Mouse (Mus musculus) adrenal gland, postnatal 10 days (tissue): Measurements from ENCODE around the gene Tra2a. TPM values are rescaled to one million over a fixed set of nuclear protein-coding genes. Genes with fewer than 3 reads are reported as not detected.
"Not testable (repeated sequence)": the region's sequence is repeated elsewhere in the genome, so short reads cannot be mapped to it uniquely, and the experiment has no call there.

Experiments
- DNase-seq: peaks from one replicate; pipeline ENCODE4 v3.0.0; 2021; ENCODE audit warnings: mixed read lengths
- long read RNA-seq, 2 experiments: library from polyadenylated mRNA; stranded (forward); transcript quantifications; one replicate each; pipeline ENCODE4 v2.0.0; 2021
- total RNA-seq, 2 experiments: library from RNA; stranded (reverse); gene quantifications; 2 replicates each; pipeline ENCODE4 v1.2.3; 2021

Gene Tra2a
- 10 to 100 TPM; 47.8 to 51.1 TPM for total RNA-seq
- long read RNA-seq, experiment 1, transcript Tra2a-203 (1 exons, 3,788 nt), result minor isoform, 6 of 35 reads
- long read RNA-seq, experiment 1, transcript Tra2a-201 (8 exons, 1,799 nt), result major isoform, 22 of 35 reads
- long read RNA-seq, experiment 1, partial matches to known transcripts, result 2 of 35 reads
- long read RNA-seq, experiment 1, other reads (novel, unspliced or antisense), result 4 of 35 reads
- long read RNA-seq, experiment 2, partial matches to known transcripts, result 0 of 1 reads
- long read RNA-seq, experiment 2, other reads (novel, unspliced or antisense), result 0 of 1 reads

DNA sequence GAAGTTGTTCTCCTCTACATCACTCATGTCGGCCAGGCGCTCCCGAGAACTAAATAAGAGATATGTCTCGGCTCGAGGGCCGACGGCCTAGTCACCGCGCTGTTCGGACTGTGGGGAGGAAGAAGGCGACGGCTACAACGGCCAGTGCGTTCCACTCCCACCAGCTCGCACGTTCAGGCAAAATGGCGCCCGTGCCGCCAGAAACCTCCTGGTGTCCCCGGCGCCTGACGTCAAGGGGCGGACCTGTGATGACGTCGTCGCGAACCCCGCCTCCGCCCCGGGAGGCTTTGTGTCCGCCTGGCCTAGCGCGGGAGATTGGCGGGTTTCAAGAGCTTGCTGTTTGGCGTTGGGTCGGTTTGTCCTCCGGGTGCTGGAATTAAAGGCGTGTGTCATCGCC lies at the start of gene Tra2a:
Gene Tra2a (minus strand): TSS at position 187 of the 397 bp plus-strand sequence.
- peak; percentile 99 for DNase-seq

DNA sequence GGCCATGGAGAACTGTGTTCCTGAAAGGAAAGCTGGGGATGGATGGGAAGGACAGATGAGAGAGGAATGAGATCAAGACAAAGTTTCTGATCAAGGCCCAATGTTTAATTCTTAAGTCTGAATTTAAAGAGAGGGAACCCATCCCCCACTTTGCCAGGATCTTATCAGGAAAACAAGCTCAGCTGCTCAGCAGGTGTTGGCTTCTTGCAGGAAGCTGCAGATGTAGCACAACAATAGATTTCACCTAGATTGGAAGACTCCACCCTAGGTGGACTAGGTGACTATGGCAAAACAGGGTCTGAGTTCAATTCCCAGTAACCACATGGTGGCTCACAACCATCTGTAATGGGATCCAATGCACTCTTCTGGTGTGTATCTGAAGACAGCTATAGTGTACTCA lies 34.5 kb upstream of the Tra2a start:
- DNase-seq, result no peak

DNA sequence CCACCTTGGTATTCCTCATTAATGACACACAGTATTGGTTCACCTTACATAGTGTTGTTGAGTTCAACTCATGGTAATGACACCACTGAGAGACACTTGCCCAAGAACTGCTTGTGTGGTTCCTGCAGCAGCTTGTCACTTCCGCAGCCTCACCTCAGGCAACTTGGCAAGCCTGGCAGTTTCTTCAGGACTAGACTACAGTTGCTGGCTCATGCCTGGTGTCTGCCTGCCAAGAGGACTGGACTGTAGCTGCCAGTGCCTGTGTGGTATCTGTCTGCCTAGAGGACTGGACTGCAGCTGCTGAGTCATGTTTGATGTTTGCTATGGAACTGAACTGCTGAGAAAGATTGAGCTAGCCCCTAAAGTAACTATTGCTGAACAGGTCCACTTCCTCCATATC lies 18.3 kb upstream of the Tra2a start:
- peak; percentile 62 for DNase-seq

DNA sequence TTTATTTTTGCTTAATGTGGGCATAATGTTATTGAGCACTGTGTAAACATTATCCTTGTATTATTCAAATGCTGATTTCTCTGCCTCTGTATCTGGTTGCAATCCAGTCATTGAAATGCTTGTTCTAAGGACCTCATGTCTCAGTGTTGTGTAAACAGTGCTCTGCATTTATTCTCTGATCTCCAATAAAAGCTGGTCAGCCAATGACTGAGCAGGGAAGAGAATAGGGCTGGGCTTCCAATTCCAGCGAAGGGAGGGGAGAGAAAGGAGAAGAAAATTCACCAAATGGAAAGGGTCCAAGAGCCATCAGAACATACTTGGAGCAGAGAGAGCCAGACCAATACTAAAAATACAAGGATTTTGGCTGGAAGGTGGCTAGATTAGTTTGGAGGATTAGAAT lies 17.1 kb upstream of the Tra2a start:
- no peak for DNase-seq

DNA sequence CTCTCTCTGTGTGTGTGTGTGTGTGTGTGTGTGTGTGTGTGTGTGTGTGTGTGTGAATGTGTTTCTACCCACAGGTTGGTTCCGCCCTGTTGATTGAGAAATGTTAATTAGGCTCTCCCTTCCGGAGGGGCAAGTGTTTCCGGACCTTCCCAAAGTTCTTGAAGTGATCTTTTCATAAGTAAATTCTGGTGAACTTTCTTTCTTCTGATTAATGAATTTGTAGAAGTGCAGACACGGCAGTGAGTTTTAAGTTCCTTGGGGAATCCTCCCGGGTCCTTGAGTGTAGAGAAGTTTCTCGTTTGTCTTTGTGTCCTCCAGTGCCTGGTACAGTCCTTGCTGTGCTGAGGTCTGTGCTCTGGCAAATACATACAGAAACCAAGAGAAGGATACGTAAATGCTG lies 11.5 kb upstream of the Tra2a start:
- no peak for DNase-seq

DNA sequence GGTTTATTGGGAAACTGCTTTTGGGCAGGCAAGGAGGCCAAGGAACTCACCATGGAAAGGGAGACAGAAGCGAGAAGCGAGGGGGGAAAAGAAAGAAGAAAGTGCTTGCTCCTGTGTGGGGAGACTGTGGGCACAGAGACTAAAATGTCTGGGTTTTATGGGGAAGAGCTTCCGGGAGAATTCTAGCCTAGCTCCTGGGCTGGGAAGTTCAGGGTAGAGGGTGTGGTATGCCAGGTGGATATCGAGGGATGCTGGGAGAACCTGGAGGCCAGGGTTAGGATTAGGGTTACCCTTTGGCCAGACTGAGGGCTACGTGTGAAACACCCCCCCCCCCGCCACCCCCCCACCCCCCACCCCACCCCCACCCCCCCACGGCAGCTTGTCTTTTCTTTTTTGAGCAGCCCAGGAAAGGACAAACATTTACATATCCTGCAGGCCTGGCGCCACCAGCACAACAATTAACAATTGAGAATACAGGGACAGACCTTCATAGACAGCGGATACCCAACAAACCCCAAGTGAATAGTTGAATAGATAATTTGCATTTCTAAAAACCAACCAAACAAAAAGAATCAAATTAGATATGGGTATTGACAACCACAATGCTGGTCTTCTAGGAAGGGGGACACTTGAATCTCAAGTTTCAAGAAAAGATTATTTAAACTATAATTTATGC lies 10.7 kb upstream of the Tra2a start:
- no peak for DNase-seq

DNA sequence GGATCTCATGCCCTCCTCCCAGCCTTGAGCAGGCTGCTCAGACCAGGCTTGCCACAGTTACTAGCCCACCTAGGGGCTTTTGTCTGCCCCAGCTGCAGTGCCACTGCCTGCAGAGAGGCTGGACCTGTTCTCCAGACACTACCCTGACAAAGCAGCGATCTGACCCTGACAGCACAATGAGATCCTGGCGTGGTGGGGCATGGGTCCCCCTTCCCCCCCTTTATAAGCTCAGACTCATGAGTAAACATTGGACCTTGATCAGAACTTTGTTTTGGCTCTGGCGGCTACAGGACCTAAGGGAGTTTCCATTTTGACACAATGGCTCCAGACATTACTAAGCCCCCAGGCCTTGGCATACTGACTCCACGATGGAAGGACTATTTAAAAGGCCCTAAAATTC lies 10.1 kb upstream of the Tra2a start:
- no peak for DNase-seq

DNA sequence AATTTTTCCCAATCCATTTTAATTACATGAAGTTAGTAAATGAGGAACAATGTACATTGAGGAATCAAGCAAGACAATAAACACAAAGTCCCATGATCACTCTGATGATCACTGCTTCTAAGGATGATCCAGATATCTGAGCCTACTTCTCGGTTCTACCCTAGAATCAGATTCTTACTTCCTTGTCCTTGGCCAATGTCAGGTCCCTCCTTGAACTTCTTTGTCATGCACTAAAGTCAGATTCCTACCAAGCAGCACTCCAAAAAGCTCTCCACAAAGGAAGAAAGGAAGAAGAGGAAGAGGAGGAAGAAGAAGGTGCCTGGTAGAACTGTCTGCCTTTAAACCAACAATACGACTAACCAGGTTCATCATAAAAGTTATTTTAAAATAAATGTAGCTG lies 9.0 kb upstream of the Tra2a start:
- DNase-seq, result no peak

DNA sequence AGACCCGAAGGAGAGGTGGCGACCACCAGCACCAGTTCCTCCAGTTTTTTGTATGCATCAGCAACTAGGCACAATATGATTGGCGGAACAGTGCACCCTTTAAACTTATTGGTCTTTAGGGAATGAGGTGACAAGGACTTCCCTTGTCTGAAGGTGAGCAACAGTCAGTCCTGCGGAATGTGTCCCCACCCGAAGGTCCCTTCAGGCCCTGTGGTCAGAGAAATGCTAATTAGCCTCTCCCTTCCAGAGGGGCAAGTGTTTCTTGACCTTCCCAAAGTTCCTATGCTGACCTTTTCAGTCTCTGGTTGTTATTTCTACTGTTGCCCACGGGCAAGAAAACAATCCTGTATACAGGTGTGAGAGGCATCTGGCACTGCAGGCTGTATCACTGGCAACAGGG lies 8.0 kb upstream of the Tra2a start:
- no peak for DNase-seq

DNA sequence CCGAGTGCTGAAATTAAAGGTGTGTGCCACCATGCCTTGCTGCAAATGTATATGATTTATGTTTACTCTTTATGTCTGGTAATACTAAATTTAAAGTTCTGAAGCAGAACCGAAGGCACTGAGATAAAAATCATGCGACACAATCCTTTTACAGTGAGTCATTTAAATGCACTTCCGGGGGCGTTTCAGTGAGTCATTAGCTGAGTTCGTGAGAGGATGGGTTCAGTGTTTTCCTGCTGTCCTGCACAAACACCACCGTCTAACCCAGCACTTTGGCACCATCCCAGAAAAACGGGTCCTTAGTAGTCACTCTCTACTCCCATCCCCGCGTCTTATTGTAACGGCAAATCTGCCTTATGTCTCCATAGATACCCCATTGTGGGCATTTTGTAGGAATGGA lies 6.1 kb upstream of the Tra2a start:
- peak; percentile 16 for DNase-seq

DNA sequence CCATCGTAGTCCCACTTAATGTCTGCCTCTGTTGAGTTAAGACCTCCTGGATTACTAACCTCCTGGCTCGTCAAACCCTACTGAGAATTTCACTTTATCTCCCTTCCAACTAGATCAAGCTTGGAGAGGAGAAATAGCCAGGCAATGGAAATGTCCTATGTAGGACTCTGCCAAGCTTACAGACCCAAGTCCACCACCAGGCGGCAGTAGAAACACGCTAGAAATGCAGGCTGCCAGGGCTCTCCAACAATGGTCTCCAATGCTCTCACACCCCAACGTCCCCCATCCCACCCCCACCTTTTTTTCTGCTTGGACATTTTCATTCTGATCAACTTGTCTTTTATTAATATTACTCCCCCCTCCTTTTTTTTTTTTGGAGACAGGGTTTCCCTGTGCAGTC lies 5.4 kb upstream of the Tra2a start:
- peak; percentile 90 for DNase-seq

DNA sequence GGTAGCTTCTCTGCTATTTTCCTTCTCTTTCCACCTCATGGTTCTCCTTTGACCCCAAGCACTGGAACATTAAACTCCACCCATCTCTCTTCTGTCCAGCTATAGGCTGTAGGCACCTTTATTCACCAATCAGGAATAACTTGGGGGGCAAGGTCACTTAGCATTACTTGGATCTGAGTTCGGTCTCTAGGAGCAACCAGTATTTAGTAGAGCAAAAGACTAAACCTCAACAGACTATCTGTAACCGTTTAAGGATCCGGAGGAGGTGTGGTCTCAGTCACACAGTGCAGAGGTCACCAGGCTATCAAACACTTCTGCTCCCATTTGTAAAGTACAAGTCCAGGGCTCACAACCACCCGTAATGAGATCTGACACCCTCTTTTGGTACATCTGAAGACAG lies 3.9 kb upstream of the Tra2a start:
- DNase-seq, result no peak

DNA sequence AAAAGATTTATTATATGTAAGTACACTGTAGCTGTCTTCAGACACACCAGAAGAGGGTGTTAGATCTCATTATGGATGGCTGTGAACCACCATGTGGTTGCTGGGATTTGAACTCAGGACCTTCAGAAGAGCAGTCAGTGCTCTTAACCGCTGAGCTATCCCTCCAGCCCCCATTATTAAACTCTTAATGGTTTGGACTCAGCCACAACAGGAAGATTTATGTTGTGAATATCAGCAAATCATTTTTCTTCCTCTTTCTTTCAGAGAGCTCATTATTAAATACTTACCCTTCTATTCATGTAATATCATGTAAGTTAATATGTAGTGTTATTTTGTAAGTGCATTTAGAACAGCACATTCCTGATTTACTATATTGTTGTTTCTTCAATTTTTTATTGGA lies 1.4 kb upstream of the Tra2a start:
- DNase-seq, result not testable (repeated sequence)

DNA sequence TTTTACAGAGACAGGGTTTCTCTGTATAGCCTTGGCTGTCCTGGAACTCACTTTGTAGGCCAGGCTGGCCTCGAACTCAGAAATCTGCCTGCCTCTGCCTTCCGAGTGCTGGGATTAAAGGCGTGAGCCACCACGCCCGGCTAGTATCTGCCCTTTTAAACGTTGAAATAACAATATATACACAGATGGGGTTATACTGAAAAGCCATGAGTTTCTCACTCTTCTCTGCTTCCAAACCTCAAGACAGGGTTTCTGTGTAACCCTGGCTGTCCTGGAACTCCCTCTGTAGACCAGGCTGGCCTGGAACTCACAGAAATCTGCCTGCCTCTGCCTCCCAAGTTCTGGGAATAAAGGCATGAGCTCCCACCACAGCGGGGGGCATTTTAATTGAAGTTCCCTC lies 613 bp upstream of the Tra2a start:
- DNase-seq, result not testable (repeated sequence)

DNA sequence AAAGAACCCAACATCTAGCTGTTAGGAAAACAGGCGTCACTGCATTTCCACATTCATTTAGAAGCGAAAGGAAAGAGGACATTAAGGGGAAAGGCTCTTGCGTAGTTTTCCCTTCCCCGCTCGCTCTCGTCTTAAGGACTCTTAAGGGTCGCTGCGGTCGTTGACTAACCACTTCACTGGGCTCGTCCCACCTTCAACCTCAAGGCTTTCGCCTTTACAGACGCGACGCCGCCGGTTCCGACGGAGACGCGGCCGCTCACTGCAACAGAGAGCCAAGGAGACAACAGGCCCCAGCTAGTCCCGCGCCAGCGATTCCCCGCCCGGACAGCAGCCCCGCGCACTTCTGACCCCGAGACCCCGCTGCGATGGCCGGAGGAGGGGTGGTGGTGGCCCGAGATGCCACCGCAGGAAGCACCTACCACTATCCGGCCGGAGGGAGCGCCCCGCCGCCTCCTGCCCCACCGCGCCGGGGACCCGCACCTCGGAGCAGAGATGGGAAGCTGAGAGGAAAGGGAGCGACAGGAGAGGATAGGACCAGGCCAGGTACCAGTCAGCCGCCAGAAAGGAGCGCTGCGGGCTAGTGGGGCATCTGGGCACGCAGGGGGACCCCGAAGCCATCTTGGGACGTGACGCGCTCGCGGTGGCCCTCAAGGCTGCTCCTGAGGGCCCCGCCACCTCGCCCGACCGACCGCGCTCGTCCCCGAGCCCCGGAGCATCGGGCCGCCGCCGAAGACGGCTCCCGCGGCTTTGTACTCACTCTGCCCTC lies 569 bp downstream of the Tra2a start:
- peak; percentile 65 for DNase-seq

DNA sequence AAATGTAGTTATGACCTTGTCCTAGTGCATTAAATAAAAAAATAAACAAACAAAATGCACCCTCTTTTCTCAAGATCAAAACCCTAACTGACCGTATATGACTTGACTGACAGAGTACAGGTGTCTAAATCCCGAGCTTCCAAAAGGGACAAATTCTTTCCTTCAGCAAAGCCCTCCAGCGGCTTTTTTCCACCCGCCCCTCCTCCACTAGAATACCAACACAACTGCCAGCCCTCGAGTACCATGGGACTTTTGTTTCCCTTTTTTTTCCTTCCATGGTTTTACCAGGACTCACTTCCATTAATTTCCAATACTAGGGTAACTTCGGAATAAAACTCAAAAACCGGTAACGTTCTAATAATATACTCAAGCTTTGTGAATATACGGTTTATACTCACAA lies 1.4 kb downstream of the Tra2a start:
- DNase-seq, result peak; percentile 41

DNA sequence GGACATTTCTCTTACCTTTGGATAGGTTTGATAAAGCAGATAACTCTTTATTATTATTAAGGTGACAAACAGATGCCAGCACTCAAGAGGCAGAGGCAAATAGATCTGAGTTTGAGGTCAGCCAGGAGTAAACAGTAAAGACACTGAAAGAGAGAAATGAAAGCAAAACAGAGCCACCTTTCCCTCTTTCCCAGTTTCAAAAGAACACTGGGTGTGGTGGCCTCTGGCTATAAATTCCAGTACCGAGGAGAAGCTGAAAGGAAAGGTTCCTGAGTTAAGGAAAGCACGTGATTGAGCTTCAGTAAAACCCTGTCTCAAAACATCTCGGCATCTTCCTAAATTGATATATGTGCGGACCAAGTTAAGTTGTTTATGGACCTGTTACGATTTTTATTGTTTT lies 4.1 kb downstream of the Tra2a start:
- no peak for DNase-seq

DNA sequence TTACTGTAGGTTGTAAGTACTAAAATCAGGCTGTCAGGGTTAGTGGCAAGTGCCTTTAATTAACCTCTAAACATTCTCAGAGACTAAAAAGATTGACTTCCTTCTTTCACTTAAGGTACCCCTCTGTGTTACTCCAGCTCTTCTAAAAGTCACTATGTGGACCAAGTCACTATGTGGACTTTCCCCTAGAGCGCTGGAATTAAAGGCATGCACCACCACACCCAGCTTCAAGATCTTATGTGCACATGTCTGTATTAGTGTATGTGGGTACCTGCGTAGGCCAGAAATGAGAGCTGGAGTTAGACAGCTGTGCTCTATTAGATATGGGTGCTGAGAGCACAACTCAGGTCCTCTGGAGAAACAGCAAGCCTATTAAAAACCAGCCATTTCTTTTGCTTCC lies 6.0 kb downstream of the Tra2a start:
- no peak for DNase-seq

DNA sequence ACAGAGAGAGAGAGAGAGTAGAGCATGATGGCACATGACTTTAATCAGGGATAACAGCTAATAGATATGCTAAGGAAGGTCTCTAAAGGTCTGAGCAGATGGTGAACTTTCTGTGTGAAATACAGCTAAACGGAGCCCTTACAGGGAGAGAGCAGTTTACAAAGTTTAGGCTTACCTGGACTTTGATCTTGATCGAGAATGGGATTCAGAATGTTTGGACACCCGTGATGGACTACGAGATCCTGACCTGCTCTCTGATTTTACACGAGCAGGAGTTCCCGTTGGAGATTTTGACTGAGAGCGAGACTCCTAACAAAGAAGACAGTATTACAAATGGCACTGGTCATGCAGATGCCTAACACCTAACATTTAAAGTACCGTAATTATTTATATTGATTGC lies 11.6 kb downstream of the Tra2a start:
- no peak for DNase-seq

DNA sequence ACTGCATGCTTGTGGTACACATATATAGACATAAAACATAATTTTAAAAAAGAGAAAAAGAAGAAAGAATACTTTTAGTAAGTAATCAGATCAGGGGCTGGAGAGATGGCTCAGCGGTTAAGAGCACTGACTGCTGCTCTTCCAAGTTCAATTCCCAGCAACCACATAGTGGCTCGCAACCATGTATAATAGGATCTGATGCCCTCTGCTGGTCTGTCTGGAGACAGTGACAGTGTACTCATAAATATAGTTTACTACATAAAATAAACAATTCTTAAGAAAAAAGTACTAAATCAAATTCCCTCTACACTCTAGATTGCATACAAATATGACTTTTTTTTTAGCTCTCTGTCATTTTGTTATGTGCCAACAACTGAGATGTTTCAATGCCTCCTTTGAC lies 12.6 kb downstream of the Tra2a start:
- DNase-seq, result no peak

DNA sequence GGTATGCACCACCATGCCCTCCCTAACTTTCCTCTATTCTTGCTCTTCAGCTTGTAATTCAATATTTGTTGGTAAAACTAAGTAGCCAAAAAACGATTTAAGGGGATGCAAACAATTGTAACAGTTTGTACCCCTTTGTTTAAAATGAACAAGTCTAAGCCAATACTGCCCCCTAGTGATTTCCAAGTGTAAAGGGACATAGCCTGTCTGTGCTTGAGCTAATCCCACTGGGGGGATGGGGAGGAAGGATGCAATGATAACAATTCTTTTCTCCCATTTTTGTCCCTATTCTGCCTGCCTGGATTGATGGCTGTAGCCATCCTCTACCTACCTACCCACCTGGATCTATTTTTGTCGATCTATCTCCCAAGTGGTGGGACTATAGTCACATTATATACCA lies 16.6 kb downstream of the Tra2a start:
- DNase-seq, result no peak

DNA sequence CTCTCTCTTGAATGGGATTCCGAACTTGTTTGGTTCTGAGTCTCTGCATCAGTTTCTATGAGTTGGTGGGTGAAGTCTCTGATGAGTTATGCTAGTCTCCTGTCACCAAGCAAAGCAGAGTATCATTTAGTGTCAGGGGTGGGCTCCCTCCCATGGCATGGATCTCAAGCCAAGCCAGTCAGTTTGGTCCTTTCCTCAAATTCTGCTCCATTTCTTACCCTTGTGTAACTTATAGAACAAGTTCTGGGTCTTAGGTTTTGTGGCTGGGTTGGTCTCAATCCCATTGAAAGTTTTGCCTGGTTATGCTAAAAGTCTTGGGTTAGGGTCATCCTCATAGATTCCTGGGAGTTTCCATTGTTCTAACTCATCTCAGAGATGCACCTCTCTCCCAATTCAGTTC lies 21.5 kb downstream of the Tra2a start:
- DNase-seq, result no peak

DNA sequence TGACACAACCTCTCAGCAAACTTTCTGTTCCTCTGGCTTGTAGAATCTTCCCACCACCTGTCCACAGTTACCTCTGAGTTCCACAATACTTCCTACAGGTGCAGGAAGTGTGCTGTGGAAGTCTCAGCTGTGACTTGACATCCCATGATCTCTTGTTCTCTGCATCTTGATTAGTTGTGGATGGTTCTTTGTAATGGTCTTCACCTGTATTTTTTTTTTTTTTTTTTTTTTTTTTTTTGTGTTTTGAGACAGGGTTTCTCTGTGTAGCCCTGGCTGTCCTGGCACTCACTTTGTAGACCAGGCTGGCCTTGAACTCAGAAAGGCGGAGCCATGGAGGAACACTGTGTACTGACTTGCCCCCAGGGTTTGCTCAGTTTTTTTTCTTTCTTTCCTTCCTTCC lies 22.3 kb downstream of the Tra2a start:
- DNase-seq, result no peak

DNA sequence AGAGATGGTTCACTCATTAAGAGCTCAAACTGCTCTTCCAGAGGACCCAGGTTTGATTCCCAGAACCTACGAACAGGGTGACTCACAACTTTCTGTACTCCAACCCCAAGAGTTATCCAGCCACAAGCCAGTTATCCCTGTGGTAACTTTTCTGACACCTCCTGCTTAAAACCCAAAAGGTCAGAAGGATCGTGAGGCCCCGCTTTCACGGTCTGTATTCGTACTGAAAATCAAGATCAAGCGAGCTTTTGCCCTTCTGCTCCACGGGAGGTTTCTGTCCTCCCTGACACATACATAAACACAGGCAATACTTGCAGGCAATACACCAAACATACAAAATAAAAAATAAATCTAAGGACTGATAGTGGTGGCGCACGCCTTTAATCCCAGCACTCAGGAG lies 27.5 kb downstream of the Tra2a start:
- DNase-seq, result peak; percentile 100
